Comparison of ENCODE assay signal across 8 mouse cellular contexts in genomic region chr16:4667190-4667808, GRCm38 (mm10). TPM values are rescaled to one million over a fixed set of nuclear protein-coding genes. Genes with fewer than 3 reads are reported as not detected.
DNase-seq lines count a peak whose midpoint lies in the region; TF ChIP-seq lines count a peak whose summit lies in the region.

No protein-coding gene starts in this region.

- 0 out of 2 replicates have a peak overlapping the region, but pooled peaks have one; percentile 9 for H3K27ac ChIP-seq in gastrocnemius, adult 2 months

- peak; percentile 98 for TF ChIP-seq CTCF in gastrocnemius, adult 2 months (IDR thresholded peaks at IDR 0.05)

- intact Hi-C loops in gastrocnemius, adult 2 months (cut with DNase I), result loop anchor here (1.0 to 5.0 kb wide), 2 partner anchors 37 to 100 kb away; no protein-coding TSS in a partner anchor

- H3K4me3 ChIP-seq in gastrocnemius, adult 2 months, result no peak overlapping the region

- peak; percentile 86 for DNase-seq in ZHBTc4 (ENCODE audit: low read depth, low spot score)
- peak; percentile 86 to 92 for DNase-seq in cerebellum, postnatal 36 days
- DNase-seq in gastrocnemius, adult 2 months, result peak; percentile 88
- DNase-seq in hindlimb bud, embryonic 11.5 days (ENCODE audit: extremely low spot score, low read depth, low spot score), result peak; percentile 94
- DNase-seq in left cerebral cortex, adult 18-20 months (ENCODE audit: low spot score in 2 of 2), result peak; percentile 88 to 97
- peak; percentile 67 to 89 for DNase-seq in lung, postnatal 4 days
- DNase-seq in right cerebral cortex, adult 18-20 months, result peak; percentile 87
- DNase-seq in urinary bladder, adult 2 months (ENCODE audit: low spot score), result peak; percentile 50

RNA-seq across cellular contexts. Expression of gene Coro7, which starts 12.3 kb away (rescaled TPM):
- 10 to 100 TPM; 12.1 to 13.6 TPM for total RNA-seq in gastrocnemius, adult 2 months (2021)
- total RNA-seq in left cerebral cortex, adult 18-20 months (2021), result 10 to 100 TPM; 78.4 to 85.4 TPM
- polyA plus RNA-seq in urinary bladder, adult 2 months (2012; rRNA removed), result 32.6 and 33.5 TPM in 2 replicates

RNA-seq across cellular contexts. Expression of gene Dnaja3, which starts 27.5 kb away (rescaled TPM):
- total RNA-seq in gastrocnemius, adult 2 months (2021), result 100 to 1,000 TPM in 1 of 2 experiments, 10 to 100 TPM in 1; 86.4 to 110 TPM
- 10 to 100 TPM; 61.5 to 64.2 TPM for total RNA-seq in left cerebral cortex, adult 18-20 months (2021)
- 36.6 and 37.9 TPM in 2 replicates for polyA plus RNA-seq in urinary bladder, adult 2 months (2012; rRNA removed)

RNA-seq across cellular contexts. Expression of gene Vasn, which starts 27.6 kb away (rescaled TPM):
- 1 to 10 TPM; 4.8 to 6.0 TPM for total RNA-seq in gastrocnemius, adult 2 months (2021)
- 10 to 100 TPM; 11.5 to 11.6 TPM for total RNA-seq in left cerebral cortex, adult 18-20 months (2021)
- polyA plus RNA-seq in urinary bladder, adult 2 months (2012; rRNA removed), result 26.6 and 28.5 TPM in 2 replicates

RNA-seq across cellular contexts. Expression of gene Pam16, which starts 42.5 kb away (rescaled TPM):
- total RNA-seq in gastrocnemius, adult 2 months (2021), result 100 to 1,000 TPM in 1 of 2 experiments, 10 to 100 TPM in 1; 97.4 to 112 TPM
- total RNA-seq in left cerebral cortex, adult 18-20 months (2021), result 10 to 100 TPM; 72.1 to 86.6 TPM
- 57.5 and 64.8 TPM in 2 replicates for polyA plus RNA-seq in urinary bladder, adult 2 months (2012; rRNA removed)

RNA-seq across cellular contexts. Expression of gene Nmral1, which starts 51.9 kb away (rescaled TPM):
- 1 to 10 TPM; 2.6 to 3.7 TPM for total RNA-seq in gastrocnemius, adult 2 months (2021)
- 10 to 100 TPM; 11.2 to 11.6 TPM for total RNA-seq in left cerebral cortex, adult 18-20 months (2021)
- polyA plus RNA-seq in urinary bladder, adult 2 months (2012; rRNA removed), result 8.3 and 12.0 TPM in 2 replicates

Comparison
In these comparisons a context has a peak if more than half of its experiments do, and no peak if none do; other contexts are left out.
1. RNA of gene Coro7, which starts 12.3 kb away (total RNA-seq): 78.4 to 85.4 TPM in left cerebral cortex, adult 18-20 months; 12.1 to 13.6 TPM in gastrocnemius, adult 2 months; every median in the first group is over 4 times any median in the second.
2. Peak in every context shown above with its lines, with median percentiles within 50 percentile points of each other: DNase-seq.